Mouse (Mus musculus): ENCODE results near the gene Cyb5d1.
"Not testable (repeated sequence)": the region's sequence is repeated elsewhere in the genome, so short reads cannot be mapped to it uniquely, and the experiment has no call there.

Cyb5d1 gene

DNA sequence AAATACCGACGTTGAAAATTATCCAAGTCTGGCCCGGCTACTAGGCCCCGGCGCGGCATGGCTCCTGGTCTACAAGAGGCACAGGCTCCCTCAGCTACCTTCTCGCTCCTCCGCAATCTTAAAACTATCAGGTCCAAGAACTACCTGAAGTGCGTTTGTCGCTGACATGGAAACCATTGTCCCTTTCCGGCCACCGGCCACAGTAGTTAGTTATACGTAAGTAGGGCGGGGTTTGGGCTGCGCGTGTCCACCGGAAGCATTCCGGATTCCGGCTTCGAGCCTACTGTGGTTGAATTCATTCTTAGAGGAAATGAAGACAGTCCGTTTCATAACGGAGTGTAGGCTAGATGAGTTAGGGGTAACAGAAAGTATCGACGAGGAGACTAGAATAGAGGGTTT lies at the start of gene Cyb5d1, which contains the start of gene Naa38:
TSS of gene Cyb5d1 (minus strand) at position 397 of the 399 bp plus-strand sequence.
TSS of gene Naa38 (plus strand) at position 253 of the 399 bp plus-strand sequence.
- in situ Hi-C loops (cut with MseI, MboI) = not testable (repeated sequence)

GRCm38 (mm10) chr11:69443328-69443727 lies 47.9 kb upstream of the Cyb5d1 start:
- in situ Hi-C loops (cut with MseI, MboI) = no loop called here

GRCm38 (mm10) chr11:69437291-69437690 lies 41.9 kb upstream of the Cyb5d1 start:
- in situ Hi-C loops (cut with MseI, MboI) = no loop called here

DNA sequence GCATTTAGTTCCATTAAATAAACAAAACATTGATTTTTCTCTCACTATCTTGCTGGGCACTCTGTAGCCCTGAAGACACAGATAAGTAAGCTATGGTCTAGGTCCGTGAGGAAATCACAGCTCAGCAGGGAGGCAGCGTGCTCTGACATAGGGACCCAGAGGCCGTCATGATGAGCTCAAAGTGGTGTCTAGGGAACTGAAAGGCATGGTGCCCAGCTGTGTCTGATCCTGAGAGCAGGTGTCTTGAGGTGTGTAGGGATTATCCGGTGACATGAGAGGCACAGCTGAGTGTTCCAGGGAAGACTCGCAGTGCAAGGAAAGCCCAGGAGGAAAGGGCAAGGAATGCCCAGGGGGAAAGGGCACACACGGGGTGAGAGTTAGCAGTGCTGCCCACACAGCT lies 37.8 kb upstream of the Cyb5d1 start:
- in situ Hi-C loops (cut with MseI, MboI) = no loop called here

DNA sequence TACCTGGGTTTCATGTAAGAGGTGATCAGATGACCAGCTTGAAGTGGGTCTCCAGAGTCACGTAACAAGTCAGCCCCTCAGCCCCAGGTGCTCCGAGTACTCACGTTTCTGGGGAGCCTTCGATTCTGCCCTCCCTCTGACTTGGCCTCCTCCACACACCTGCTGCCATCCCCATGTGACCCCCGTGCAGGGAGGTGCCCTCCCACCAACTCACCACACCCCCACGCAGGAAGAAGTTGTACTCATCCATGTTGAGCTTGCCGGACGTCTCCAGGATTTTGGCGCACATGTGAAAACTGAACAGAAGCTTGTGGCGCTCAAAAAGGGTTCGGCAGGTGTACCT lies 37.2 kb upstream of the Cyb5d1 start:
- in situ Hi-C loops (cut with MseI, MboI) = no loop called here

DNA sequence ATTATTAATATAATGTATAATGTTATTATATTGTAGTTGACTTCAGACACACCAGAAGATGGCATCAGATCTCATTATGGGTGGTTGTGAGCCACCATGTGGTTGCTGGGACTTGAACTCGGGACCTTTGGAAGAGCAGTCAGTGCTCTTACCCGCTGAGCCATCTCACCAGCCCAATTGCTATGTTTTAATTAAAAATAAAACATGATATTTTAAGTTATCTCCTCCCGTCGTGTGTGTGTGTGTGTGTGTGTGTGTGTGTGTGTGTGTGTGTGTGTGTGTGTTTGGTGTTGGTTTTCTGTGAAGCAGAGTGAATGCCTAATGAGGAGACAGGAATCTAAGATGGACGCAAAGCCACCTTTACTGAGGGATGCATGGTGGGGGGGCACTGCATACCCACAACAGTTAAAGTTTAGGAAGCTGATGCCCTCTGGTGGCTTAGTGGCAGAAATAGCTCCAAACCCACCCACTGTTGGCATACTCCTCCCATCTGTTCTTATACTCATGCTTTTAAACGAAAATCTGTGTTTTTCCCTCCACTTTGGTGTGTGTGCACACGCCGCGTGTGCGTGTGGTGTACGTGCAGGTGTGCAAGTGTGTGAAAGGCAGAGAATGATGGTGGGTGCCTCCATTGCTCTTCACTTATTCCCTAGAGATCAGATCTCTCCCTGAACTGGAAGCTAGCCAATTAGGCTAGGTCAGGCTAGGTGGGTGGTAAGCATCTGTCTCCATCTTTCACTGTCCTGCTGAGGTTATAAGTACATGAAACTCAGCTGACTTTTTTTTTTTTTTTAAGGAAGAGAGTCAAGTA lies 36.6 kb upstream of the Cyb5d1 start:
- in situ Hi-C loops (cut with MseI, MboI) = no loop called here

DNA sequence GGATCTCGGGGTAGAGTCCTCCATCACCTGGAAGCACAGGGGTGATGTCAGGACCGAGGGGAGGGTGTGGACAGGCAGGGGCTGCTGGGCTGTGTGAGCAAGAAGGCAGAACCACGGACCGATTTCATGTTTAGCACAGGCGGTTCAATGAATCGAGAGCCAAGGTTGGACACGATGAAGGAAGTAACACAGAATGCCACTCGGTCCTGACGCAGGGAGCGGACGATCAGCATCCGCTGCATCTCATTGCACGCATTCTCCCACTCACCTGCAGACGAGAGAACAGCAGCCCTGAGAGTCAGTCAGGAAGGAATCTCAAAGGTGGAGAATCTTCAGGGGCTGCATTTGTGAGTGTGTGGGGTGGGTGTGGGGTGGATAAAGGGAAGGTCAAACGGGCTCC lies 35.2 kb upstream of the Cyb5d1 start:
- in situ Hi-C loops (cut with MseI, MboI) = no loop called here

GRCm38 (mm10) chr11:69429313-69429712 lies 33.9 kb upstream of the Cyb5d1 start:
- in situ Hi-C loops (cut with MseI, MboI) = no loop called here

DNA sequence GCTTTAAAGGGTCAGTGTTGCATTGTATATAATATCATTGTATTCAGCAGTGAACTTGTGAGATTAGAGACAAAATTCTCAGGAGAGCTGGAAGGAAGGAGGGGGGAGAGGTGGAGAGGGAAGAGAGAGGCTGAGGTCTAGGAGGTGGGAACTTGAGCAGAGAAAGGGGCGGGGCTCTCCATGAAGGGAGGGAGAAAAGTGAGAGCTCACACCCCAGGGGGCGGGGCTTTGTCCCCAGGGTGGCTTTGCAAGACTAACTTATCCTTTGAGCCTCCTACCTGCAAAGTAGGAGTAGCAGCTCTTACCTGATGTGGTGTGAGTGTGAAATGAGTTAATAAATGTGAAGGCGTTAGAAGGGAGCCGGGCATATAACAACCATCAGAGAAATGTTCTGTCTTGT lies 33.3 kb upstream of the Cyb5d1 start:
- in situ Hi-C loops (cut with MseI, MboI) = no loop called here

GRCm38 (mm10) chr11:69426246-69426645 lies 30.8 kb upstream of the Cyb5d1 start:
- in situ Hi-C loops (cut with MseI, MboI) = no loop called here

GRCm38 (mm10) chr11:69423885-69424284 lies 28.5 kb upstream of the Cyb5d1 start:
- in situ Hi-C loops (cut with MseI, MboI) = no loop called here

GRCm38 (mm10) chr11:69422842-69423241 lies 27.4 kb upstream of the Cyb5d1 start:
- in situ Hi-C loops (cut with MseI, MboI) = no loop called here

DNA sequence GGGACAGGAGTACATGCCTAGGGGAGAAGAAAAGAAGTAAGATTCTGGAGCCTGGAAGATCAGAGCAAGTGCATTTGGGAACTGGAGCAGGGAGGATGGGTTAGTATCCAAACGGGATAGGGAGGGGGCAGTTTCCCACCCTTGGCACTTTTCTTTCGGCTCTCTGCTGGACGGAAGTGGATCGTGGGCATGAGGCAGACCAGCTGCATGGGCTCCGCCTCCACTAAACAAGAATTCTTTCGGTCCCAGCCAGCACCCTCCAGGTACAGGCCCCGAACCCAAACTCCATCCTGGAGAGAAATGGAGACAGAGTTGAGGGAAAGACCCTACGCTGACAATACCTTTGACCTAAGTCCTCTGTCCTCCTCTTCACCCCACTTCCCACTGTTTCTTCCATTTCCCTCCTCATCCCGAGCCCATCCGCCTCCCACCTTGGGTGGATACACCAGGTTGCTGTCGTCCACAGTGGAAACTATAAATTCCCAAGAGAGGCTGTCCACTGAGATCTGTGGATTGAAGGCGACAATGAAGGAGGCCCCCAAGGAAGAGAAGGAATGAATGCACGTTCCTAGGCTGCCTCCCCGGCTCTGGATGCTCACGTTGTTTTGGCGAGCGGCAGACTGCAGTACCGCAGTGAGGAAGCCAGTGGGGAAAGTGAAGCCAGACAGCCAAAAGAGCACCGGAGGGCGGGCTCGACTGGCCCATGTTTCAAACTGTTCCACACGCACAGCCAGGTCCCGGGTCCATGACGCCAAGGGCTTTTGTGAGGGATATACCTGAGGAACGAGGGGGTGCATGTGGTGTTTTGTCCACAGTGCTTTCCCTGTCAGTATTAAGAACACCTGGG lies 25.9 kb upstream of the Cyb5d1 start:
- in situ Hi-C loops (cut with MseI, MboI) = no loop called here

GRCm38 (mm10) chr11:69420554-69421000 lies 25.1 kb upstream of the Cyb5d1 start:
- in situ Hi-C loops (cut with MseI, MboI) = no loop called here

DNA sequence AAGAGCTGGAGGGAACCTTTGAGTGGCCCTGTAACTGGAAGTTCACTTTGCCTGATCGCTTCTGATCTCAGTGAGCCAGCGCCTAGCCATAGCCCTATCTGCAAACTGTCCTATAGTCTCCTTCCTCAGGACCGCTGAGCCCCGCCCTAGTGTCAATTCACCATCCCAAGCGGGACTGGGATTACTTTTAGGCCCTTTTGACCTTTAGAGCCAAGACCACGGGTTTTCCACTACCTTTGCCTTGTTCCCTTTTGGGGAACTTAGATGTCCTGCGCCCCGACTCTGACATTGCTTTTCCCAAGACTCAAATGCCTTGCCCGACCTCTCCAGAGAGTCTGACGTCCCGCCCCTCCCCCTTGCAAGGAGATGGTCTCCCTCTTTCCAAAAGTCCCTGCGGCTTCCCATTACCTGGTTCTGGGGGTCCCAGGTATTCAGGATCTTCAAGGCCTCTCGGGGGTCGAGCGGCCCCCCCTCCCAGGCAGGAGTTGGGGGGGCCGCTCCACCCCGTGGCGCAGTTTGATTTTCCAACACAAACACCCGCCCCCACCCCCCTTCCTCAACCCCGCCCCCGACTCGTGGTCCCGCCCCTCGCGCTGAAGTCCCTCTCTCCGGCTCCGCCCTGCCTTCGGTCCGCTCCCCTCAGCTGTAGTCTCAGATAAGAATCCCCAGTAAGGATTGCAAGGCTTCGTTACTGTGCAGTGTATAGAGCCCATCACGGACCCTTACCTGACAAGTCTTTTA lies 24.6 kb upstream of the Cyb5d1 start:
- in situ Hi-C loops (cut with MseI, MboI) = no loop called here

DNA sequence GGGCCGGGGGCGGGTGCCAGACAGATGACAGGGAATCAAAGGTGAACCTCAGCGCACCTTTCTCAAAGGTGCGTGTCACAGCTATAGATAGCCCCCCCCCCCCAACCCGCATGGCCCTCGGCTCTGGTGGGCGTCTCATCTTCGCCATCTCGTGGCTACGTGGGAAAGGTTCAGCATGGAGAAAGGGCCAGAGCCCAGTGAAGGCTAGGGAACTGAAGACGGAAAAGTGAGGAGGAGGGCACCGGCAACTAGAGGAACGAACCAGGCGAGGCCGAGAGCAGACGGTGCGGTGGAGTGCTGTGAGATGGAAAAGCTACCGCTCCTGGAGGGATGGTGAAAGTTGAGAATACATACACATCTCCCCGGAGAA lies 24.0 kb upstream of the Cyb5d1 start:
- in situ Hi-C loops (cut with MseI, MboI) = no loop called here

GRCm38 (mm10) chr11:69418481-69419442 lies 23.3 kb upstream of the Cyb5d1 start:
- in situ Hi-C loops (cut with MseI, MboI) = no loop called here

GRCm38 (mm10) chr11:69417449-69418384 lies 22.3 kb upstream of the Cyb5d1 start:
- in situ Hi-C loops (cut with MseI, MboI) = no loop called here

GRCm38 (mm10) chr11:69416921-69417448 lies 21.6 kb upstream of the Cyb5d1 start:
- in situ Hi-C loops (cut with MseI, MboI) = no loop called here

DNA sequence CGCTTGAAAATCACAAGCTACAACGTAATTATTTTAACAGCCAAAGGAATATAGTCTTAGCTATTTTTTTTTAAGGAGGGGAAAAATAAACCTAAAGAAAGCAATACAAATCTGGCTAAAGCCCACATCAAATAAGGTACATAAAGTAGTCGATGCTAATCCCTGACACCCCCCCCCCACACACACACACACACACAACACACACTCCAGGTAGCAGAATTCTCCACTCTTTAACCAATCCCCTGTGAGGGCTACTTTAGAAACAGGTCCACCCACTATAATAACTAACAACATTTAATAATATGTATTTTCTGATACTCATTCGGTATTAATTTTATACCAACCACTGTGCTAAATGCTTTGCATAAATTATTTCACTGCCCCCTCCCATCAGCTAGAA lies 21.1 kb upstream of the Cyb5d1 start:
- in situ Hi-C loops (cut with MseI, MboI) = no loop called here

Data from mouse trophoblast stem cell (cell line).